Mouse (Mus musculus) frontal cortex, postnatal 25 days (tissue): Measurements from ENCODE around the gene Gstm4.
"Not testable (repeated sequence)": the region's sequence is repeated elsewhere in the genome, so short reads cannot be mapped to it uniquely, and the experiment has no call there.

Experiments
- DNase-seq, 2 experiments: peaks; one replicate each; pipeline ENCODE4 v3.0.0; 2022; ENCODE audit warnings: low spot score in 2 of 2

Gene Gstm4

GRCm38 (mm10) chr3:108070295-108071293 is 25.9 kb upstream of the Gstm4 start:
- peak in 1 of 2 experiments; percentile 42 for DNase-seq

- no peak for DNase-seq
Observed at GRCm38 (mm10) chr3:108069231-108069870, 24.7 kb upstream of the Gstm4 start.

- no peak for DNase-seq
Observed at GRCm38 (mm10) chr3:108068826-108069225, 24.1 kb upstream of the Gstm4 start.

GRCm38 (mm10) chr3:108067370-108067934 is 22.8 kb upstream of the Gstm4 start:
- DNase-seq = no peak

GRCm38 (mm10) chr3:108065551-108065950 is 20.9 kb upstream of the Gstm4 start:
- DNase-seq = no peak

- no peak for DNase-seq
Observed at GRCm38 (mm10) chr3:108064672-108065071, 20.0 kb upstream of the Gstm4 start.

- DNase-seq = no peak
Observed at GRCm38 (mm10) chr3:108062648-108063047, 18.0 kb upstream of the Gstm4 start.

- DNase-seq = no peak
Observed at GRCm38 (mm10) chr3:108061420-108061819, 16.7 kb upstream of the Gstm4 start.

GRCm38 (mm10) chr3:108050493-108050892 is 5.8 kb upstream of the Gstm4 start:
- DNase-seq = no peak

- no peak for DNase-seq
Observed at GRCm38 (mm10) chr3:108048306-108048705, 3.6 kb upstream of the Gstm4 start.

- DNase-seq = no peak
Observed at GRCm38 (mm10) chr3:108046944-108047655, 2.4 kb upstream of the Gstm4 start.

GRCm38 (mm10) chr3:108033156-108033555 is 11.5 kb downstream of the Gstm4 start:
- no peak for DNase-seq

- DNase-seq = no peak
Observed at GRCm38 (mm10) chr3:108032113-108032512, 12.6 kb downstream of the Gstm4 start.

GRCm38 (mm10) chr3:108028641-108029365 is 15.9 kb downstream of the Gstm4 start:
- no peak for DNase-seq

- no peak for DNase-seq
Observed at GRCm38 (mm10) chr3:108026597-108026996, 18.1 kb downstream of the Gstm4 start.

- DNase-seq = no peak
Observed at GRCm38 (mm10) chr3:108026049-108026448, 18.6 kb downstream of the Gstm4 start.

GRCm38 (mm10) chr3:108025318-108025717 is 19.4 kb downstream of the Gstm4 start:
- DNase-seq = no peak

- DNase-seq = no peak
Observed at GRCm38 (mm10) chr3:108022650-108023049, 22.0 kb downstream of the Gstm4 start.

GRCm38 (mm10) chr3:108020351-108021022 is 24.2 kb downstream of the Gstm4 start:
- DNase-seq = not testable (repeated sequence)

- not testable (repeated sequence) for DNase-seq
Observed at GRCm38 (mm10) chr3:108019226-108019625, 25.5 kb downstream of the Gstm4 start.
